Mouse (Mus musculus) heart, embryonic 11.5 days (tissue): ENCODE measurements around the gene Med17. TPM values are rescaled to one million over a fixed set of nuclear protein-coding genes. Genes with fewer than 3 reads are reported as not detected.

Source experiments
- ATAC-seq: fragments of 200-750 bp; cut with Nextera tagmentation; replicated peaks from 2 replicates; pipeline ENCODE4 v1.8.0; 2017; ENCODE audit warnings: moderate library complexity; ENCODE audit not compliant: insufficient number of reproducible peaks, low FRiP score, low TSS enrichment
- H3K27ac ChIP-seq: fragments of 300-500 bp; sonication (generic); 2 replicates; pipeline ENCODE4 v1.5.1; 2014; ENCODE audit warnings: mild to moderate bottlenecking, low read depth, low read length
- H3K27me3 ChIP-seq: fragments of 300-500 bp; sonication (generic); 2 replicates; pipeline ENCODE4 v1.6.1; 2014; ENCODE audit warnings: mild to moderate bottlenecking, low read length, mixed read lengths; ENCODE audit not compliant: control insufficient read depth, insufficient read depth
- H3K36me3 ChIP-seq: fragments of 300-500 bp; sonication (generic); 2 replicates; pipeline ENCODE4 v1.6.1; 2014; ENCODE audit warnings: mild to moderate bottlenecking, low read length, moderate library complexity, mixed read lengths; ENCODE audit not compliant: control insufficient read depth, insufficient read depth
- H3K4me1 ChIP-seq: fragments of 300-500 bp; sonication (generic); 2 replicates; pipeline ENCODE4 v1.6.1; 2014; ENCODE audit warnings: low read length; ENCODE audit not compliant: control insufficient read depth, insufficient read depth
- H3K4me2 ChIP-seq: fragments of 300-500 bp; sonication (generic); 2 replicates; pipeline ENCODE4 v1.6.1; 2014; ENCODE audit warnings: mild to moderate bottlenecking, moderate library complexity
- H3K4me3 ChIP-seq: fragments of 300-500 bp; sonication (generic); 2 replicates; pipeline ENCODE4 v1.5.1; 2014; ENCODE audit warnings: low read depth, low read length
- H3K9ac ChIP-seq: fragments of 300-500 bp; sonication (generic); 2 replicates; pipeline ENCODE4 v1.6.1; 2014; ENCODE audit warnings: mild to moderate bottlenecking, low read depth, low read length, moderate library complexity
- H3K9me3 ChIP-seq: fragments of 300-500 bp; sonication (generic); replicated peaks from 2 replicates; pipeline ENCODE4 v1.6.1; 2016; ENCODE audit warnings: low read length; ENCODE audit not compliant: control insufficient read depth
- WGBS: fragments of 180-500 bp; shearing (Covaris S2); extraction: QIAGEN DNeasy Blood & Tissue Kit; methylation state at CpG from one replicate; pipeline ENCODE4 v1.1.7; 2014; ENCODE audit not compliant: insufficient replicate concordance; 5-methylcytosine and 5-hydroxymethylcytosine counted together
- polyA plus RNA-seq: library from polyadenylated mRNA; unstranded; fragments of >200 nt; fragmentation: Nextera tagmentation; extraction: Ambion mirVana; gene quantifications from 2 replicates; pipeline ENCODE4 v1.2.1, GENCODE M21; 2014

Med17 gene
- polyA plus RNA-seq, 1 experiment from 2014 or later, result 26.8 TPM

GRCm38 (mm10) chr9:15245319-15246075, 34.2 kb downstream of the Med17 start:
- Histone ChIP-seq H3K27ac (no peak overlapping the region), H3K4me1 (no peaks in the 10 kb centered on the region), H3K9me3 (no peaks in the 10 kb centered on the region), H3K9ac (no peak overlapping the region), H3K27me3 (no peaks in the 10 kb centered on the region), H3K36me3 (no peaks in the 10 kb centered on the region), H3K4me2 (no peak overlapping the region), H3K4me3 (no peak overlapping the region)
- 60% methylated on average over 14 of the region's 14 CpGs for WGBS
- no peak for ATAC-seq

GRCm38 (mm10) chr9:15242130-15242529, 37.6 kb downstream of the Med17 start:
- no peak overlapping the region for H3K9ac ChIP-seq
- WGBS, result 61% methylated on average over 1 of the region's 1 CpGs
- no peak overlapping the region for H3K4me2 ChIP-seq
- H3K4me1 ChIP-seq, result peaks cover 12% of the 10 kb centered on the region
- H3K36me3 ChIP-seq, result no peaks in the 10 kb centered on the region
- ATAC-seq, result no peak
- no peaks in the 10 kb centered on the region for H3K27me3 ChIP-seq
- H3K4me3 ChIP-seq, result no peak overlapping the region
- no peaks in the 10 kb centered on the region for H3K9me3 ChIP-seq
- no peak overlapping the region for H3K27ac ChIP-seq

- H3K4me2 ChIP-seq, result no peak overlapping the region
- no peak overlapping the region for H3K4me3 ChIP-seq
- no peak for ATAC-seq
- 47% methylated on average over 9 of the region's 9 CpGs for WGBS
- no peaks in the 10 kb centered on the region for H3K9me3 ChIP-seq
- H3K36me3 ChIP-seq, result no peaks in the 10 kb centered on the region
- no peaks in the 10 kb centered on the region for H3K27me3 ChIP-seq
- peaks cover 12% of the 10 kb centered on the region for H3K4me1 ChIP-seq
- H3K9ac ChIP-seq, result no peak overlapping the region
- H3K27ac ChIP-seq, result no peak overlapping the region
Measured at GRCm38 (mm10) chr9:15241596-15241939, 38.2 kb downstream of the Med17 start.

- Histone ChIP-seq H3K9ac (no peak overlapping the region), H3K4me3 (no peak overlapping the region), H3K4me2 (no peak overlapping the region), H3K27ac (no peak overlapping the region), H3K27me3 (no peaks in the 10 kb centered on the region), H3K4me1 (peaks cover 12% of the 10 kb centered on the region), H3K36me3 (no peaks in the 10 kb centered on the region), H3K9me3 (no peaks in the 10 kb centered on the region)
- ATAC-seq, result no peak
- 63% methylated on average over 6 of the region's 6 CpGs for WGBS
Measured at GRCm38 (mm10) chr9:15240863-15241595, 38.7 kb downstream of the Med17 start.

- H3K9ac ChIP-seq, result no peak overlapping the region
- WGBS, result 86% methylated on average over 6 of the region's 6 CpGs
- H3K4me2 ChIP-seq, result no peak overlapping the region; the same call in 1 of the 2 replicates
Measured at GRCm38 (mm10) chr9:15240006-15240405, 39.7 kb downstream of the Med17 start.

GRCm38 (mm10) chr9:15239042-15239925, 40.4 kb downstream of the Med17 start, which contains the start of gene Vstm5:
Gene Vstm5 (plus strand): TSS chr9:15239045.
- peak; percentile 62; the same call in 1 of the 2 replicates for ATAC-seq
- peak within 1 kb of the TSS; percentile 53 for H3K4me3 ChIP-seq
- 4% methylated on average over 35 of the region's 35 CpGs for WGBS
- H3K27ac ChIP-seq, result peak within 1 kb of the TSS; percentile 36; the same call in 1 of the 2 replicates
- peak within 1 kb of the TSS; percentile 86 for H3K4me2 ChIP-seq
- peaks cover 12% of the 10 kb centered on the region for H3K4me1 ChIP-seq
- peak within 1 kb of the TSS; percentile 80 for H3K9ac ChIP-seq
- H3K36me3 ChIP-seq, result no peaks in the 10 kb centered on the region
- no peaks in the 10 kb centered on the region for H3K9me3 ChIP-seq
- H3K27me3 ChIP-seq, result no peaks in the 10 kb centered on the region

More at GRCm38 (mm10) chr9:15240006-15240405, 39.7 kb downstream of the Med17 start:
- no peak overlapping the region for H3K4me3 ChIP-seq
- peaks cover 12% of the 10 kb centered on the region for H3K4me1 ChIP-seq
- no peaks in the 10 kb centered on the region for H3K9me3 ChIP-seq
- H3K27me3 ChIP-seq, result no peaks in the 10 kb centered on the region
- no peaks in the 10 kb centered on the region for H3K36me3 ChIP-seq
- no peak for ATAC-seq
- no peak overlapping the region for H3K27ac ChIP-seq

- no peaks in the 10 kb centered on the region for H3K36me3 ChIP-seq
- no peak; the same call in 1 of the 2 replicates for ATAC-seq
- H3K4me2 ChIP-seq, result peak overlapping the region; percentile 86
- H3K27me3 ChIP-seq, result no peaks in the 10 kb centered on the region
- peak overlapping the region; percentile 80; the same call in 1 of the 2 replicates for H3K9ac ChIP-seq
- no peaks in the 10 kb centered on the region for H3K9me3 ChIP-seq
- peaks cover 12% of the 10 kb centered on the region for H3K4me1 ChIP-seq
- WGBS, result 56% methylated on average over 16 of the region's 16 CpGs
- H3K4me3 ChIP-seq, result peak overlapping the region; percentile 53
- H3K27ac ChIP-seq, result no peak overlapping the region
Measured at GRCm38 (mm10) chr9:15238297-15238990, 41.3 kb downstream of the Med17 start.
